Mouse (Mus musculus) liver (tissue): ENCODE measurements around the gene Ppp1r3f.

Experiments
- DNase-seq: peaks from one replicate; pipeline ENCODE4 v3.0.0-alpha.2; 2020; ENCODE audit warnings: mixed read lengths

Gene Ppp1r3f

DNA sequence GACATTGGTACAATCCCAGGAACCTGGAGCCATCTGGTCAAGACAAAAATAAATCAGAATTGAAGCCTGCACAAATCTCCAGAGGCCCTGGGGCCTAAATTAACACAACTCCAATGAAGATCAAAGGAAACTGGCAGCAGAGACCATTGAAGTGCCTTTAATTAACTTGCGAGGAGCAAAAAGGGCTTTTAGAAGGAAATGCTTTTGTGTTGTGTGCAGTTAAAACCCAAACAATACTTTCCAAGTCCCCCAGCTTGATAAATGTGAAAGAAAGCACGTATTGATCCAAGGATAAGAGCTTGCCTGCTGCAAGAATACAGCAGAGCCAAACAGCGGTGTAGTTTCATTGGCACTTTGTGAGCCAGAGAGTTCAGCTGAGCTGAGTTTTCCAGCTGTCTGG lies 49.1 kb downstream of the Ppp1r3f start:
- DNase-seq: no peak
